9 mouse cellular contexts compared by ENCODE assay signal in genomic region chr9:96726336-96727131, GRCm38 (mm10). TPM values are rescaled to one million over a fixed set of nuclear protein-coding genes. Genes with fewer than 3 reads are reported as not detected.
DNase-seq lines count a peak whose midpoint lies in the region; ATAC-seq and TF ChIP-seq lines count a peak whose summit lies in the region.
"Had no signal": no experiment of that assay in that cellular context is flagged by ENCODE, and none has a peak within 500 bp of the region (broad histone marks: within the 10 kb centered on the region; RNA-seq: fewer than 3 reads in every experiment).

No protein-coding gene starts in this region.

- in situ Hi-C loops in ES-E14 (cut with MboI; ENCODE audit: low sequenced_read_pairs in 2 of 2, unreplicated experiment in 2 of 2), result no loop called here

- H3K4me2 ChIP-seq in heart, embryonic 14.5 days (ENCODE audit: low read length), result no peak overlapping the region
- no peak overlapping the region for H3K4me2 ChIP-seq in embryonic facial prominence, embryonic 14.5 days (ENCODE audit: low read depth, low read length)
- no peak overlapping the region for H3K4me2 ChIP-seq in limb, embryonic 11.5 days (ENCODE audit: low read depth, severe bottlenecking)
- H3K4me2 ChIP-seq: limb, embryonic 13.5 days had no signal

- no peak for DNase-seq in heart, postnatal 14 days
- no peak for DNase-seq in ES-E14 (ENCODE audit: low read depth, low spot score)
- no peak for DNase-seq in embryonic facial prominence, embryonic 14.5 days (ENCODE audit: low spot score)
- no peak for DNase-seq in limb, embryonic 11.5 days (ENCODE audit: low spot score)
- no peak for DNase-seq in thymus, postnatal 36 days
- DNase-seq in ovary, postnatal 36 days (ENCODE audit: low spot score), result no peak
- no peak for DNase-seq in left cerebral cortex, postnatal 36 days (ENCODE audit: low spot score in 2 of 2)

- no peak overlapping the region for H3K4me3 ChIP-seq in heart, embryonic 14.5 days (ENCODE audit: control insufficient read depth in 1 of 2, insufficient read depth in 1 of 2, low read depth in 1 of 2, low read length in 2 of 2)
- H3K4me3 ChIP-seq in ES-E14 (ENCODE audit: insufficient read depth in 1 of 2, low read depth in 1 of 2, low read length in 2 of 2, poor library complexity in 1 of 2, severe bottlenecking in 1 of 2), result no peak overlapping the region
- no peak overlapping the region for H3K4me3 ChIP-seq in embryonic facial prominence, embryonic 14.5 days (ENCODE audit: low read depth, low read length)
- H3K4me3 ChIP-seq in limb, embryonic 11.5 days (ENCODE audit: low read depth, low read length), result no peak overlapping the region
- H3K4me3 ChIP-seq: limb, embryonic 13.5 days had no signal

- peaks cover 34 to 43% of the 10 kb centered on the region in 2 experiments for H3K4me1 ChIP-seq in heart, embryonic 14.5 days (ENCODE audit: control insufficient read depth in 2 of 2, insufficient read depth in 2 of 2, low read length in 2 of 2)
- H3K4me1 ChIP-seq in ES-E14 (ENCODE audit: control insufficient read depth in 2 of 2, insufficient read depth in 2 of 2, low read length in 2 of 2, poor library complexity in 1 of 2), result peaks cover 5 to 34% of the 10 kb centered on the region in 2 experiments
- H3K4me1 ChIP-seq in embryonic facial prominence, embryonic 14.5 days (ENCODE audit: control insufficient read depth, insufficient read depth, low read length), result peaks cover 13% of the 10 kb centered on the region
- peaks cover 20% of the 10 kb centered on the region for H3K4me1 ChIP-seq in limb, embryonic 11.5 days (ENCODE audit: control insufficient read depth, insufficient read depth, low read length)

- intact Hi-C loops in heart, postnatal 14 days (cut with DNase I), result no loop called here
- intact Hi-C loops in left cerebral cortex, postnatal 36 days (cut with DNase I), result no loop called here

- H3K9ac ChIP-seq in heart, embryonic 14.5 days (ENCODE audit: low read length), result no peak overlapping the region
- peak overlapping the region; percentile 14; the same call in 1 of the 2 replicates for H3K9ac ChIP-seq in ES-E14 (ENCODE audit: insufficient read depth, low read depth, low read length, poor library complexity, severe bottlenecking)
- H3K9ac ChIP-seq in embryonic facial prominence, embryonic 14.5 days (ENCODE audit: low read depth, low read length), result no peak overlapping the region
- H3K9ac ChIP-seq in limb, embryonic 11.5 days (ENCODE audit: low read length), result no peak overlapping the region
- H3K9ac ChIP-seq: limb, embryonic 13.5 days had no signal

- H3K27me3 ChIP-seq in heart, embryonic 14.5 days (ENCODE audit: control insufficient read depth, insufficient read depth, low read length), result no peaks in the 10 kb centered on the region
- H3K27me3 ChIP-seq in embryonic facial prominence, embryonic 14.5 days (replicated peaks; ENCODE audit: control insufficient read depth, insufficient read depth, low read length), result no peaks in the 10 kb centered on the region
- H3K27me3 ChIP-seq in limb, embryonic 11.5 days (ENCODE audit: control insufficient read depth, insufficient read depth, low read length), result no peaks in the 10 kb centered on the region
- H3K27me3 ChIP-seq: limb, embryonic 13.5 days had no signal

- WGBS in heart, embryonic 14.5 days, result 54% methylated on average over 14 of the region's 14 CpGs
- WGBS in embryonic facial prominence, embryonic 14.5 days, result 48% methylated on average over 14 of the region's 14 CpGs
- 59% methylated on average over 14 of the region's 14 CpGs for WGBS in limb, embryonic 11.5 days

- 0 out of 2 replicates have a peak, but pooled peaks cover 4% of the 10 kb centered on the region for H3K36me3 ChIP-seq in heart, embryonic 14.5 days (ENCODE audit: control insufficient read depth, insufficient read depth, low read length)
- H3K36me3 ChIP-seq in ES-E14 (ENCODE audit: control insufficient read depth, insufficient read depth, low read length, poor library complexity, severe bottlenecking), result no peaks in the 10 kb centered on the region
- no peaks in the 10 kb centered on the region for H3K36me3 ChIP-seq in embryonic facial prominence, embryonic 14.5 days (ENCODE audit: control insufficient read depth, insufficient read depth, low read length)
- H3K36me3 ChIP-seq in limb, embryonic 11.5 days (ENCODE audit: control insufficient read depth, insufficient read depth, low read length), result no peaks in the 10 kb centered on the region
- H3K36me3 ChIP-seq: limb, embryonic 13.5 days had no signal

- peak overlapping the region; percentile 71 to 86 for H3K27ac ChIP-seq in heart, embryonic 14.5 days (replicated peaks in 1 of 2; ENCODE audit: control insufficient read depth in 1 of 2, insufficient read depth in 1 of 2, low read depth in 2 of 2, low read length in 2 of 2)
- peak overlapping the region; percentile 92; the same call in 1 of the 2 replicates for H3K27ac ChIP-seq in ES-E14 (ENCODE audit: insufficient read depth, low read depth, low read length, poor library complexity, severe bottlenecking)
- peak overlapping the region; percentile 24; the same call in 1 of the 2 replicates for H3K27ac ChIP-seq in embryonic facial prominence, embryonic 14.5 days (replicated peaks; ENCODE audit: low read depth, low read length)
- peak overlapping the region; percentile 59; the same call in 1 of the 2 replicates for H3K27ac ChIP-seq in limb, embryonic 11.5 days (replicated peaks; ENCODE audit: low read depth, low read length)

- ATAC-seq in heart, embryonic 14.5 days (ENCODE audit: insufficient number of reproducible peaks, insufficient read depth, low FRiP score, low read depth), result no peak
- ATAC-seq in embryonic facial prominence, embryonic 14.5 days (ENCODE audit: low read depth), result no peak
- ATAC-seq in limb, embryonic 11.5 days (ENCODE audit: insufficient number of reproducible peaks, low FRiP score, low TSS enrichment, low read depth), result no peak

- H3K9me3 ChIP-seq in heart, embryonic 14.5 days (ENCODE audit: control insufficient read depth, low read length), result no peaks in the 10 kb centered on the region
- H3K9me3 ChIP-seq in ES-E14 (ENCODE audit: control insufficient read depth, insufficient read depth, low read depth, low read length), result no peaks in the 10 kb centered on the region
- no peaks in the 10 kb centered on the region for H3K9me3 ChIP-seq in embryonic facial prominence, embryonic 14.5 days (ENCODE audit: control insufficient read depth, low read length)
- no peaks in the 10 kb centered on the region for H3K9me3 ChIP-seq in limb, embryonic 11.5 days (ENCODE audit: control insufficient read depth, low read length)
- H3K9me3 ChIP-seq: limb, embryonic 13.5 days had no signal

TF ChIP-seq in ES-E14, 5 proteins besides CTCF, POLR2A, EP300 and RAD21:
- TF ChIP-seq ZC3H11A (IDR thresholded peaks at IDR 0.05; ENCODE audit: borderline replicate concordance, low read depth, low read length), result no peak
- TF ChIP-seq CHD2 (IDR thresholded peaks at IDR 0.05; ENCODE audit: low read depth, low read length), result no peak
- no peak for TF ChIP-seq ZNF384 (IDR thresholded peaks at IDR 0.05; ENCODE audit: low read depth, low read length)
- TF ChIP-seq HCFC1 (IDR thresholded peaks at IDR 0.05; ENCODE audit: borderline replicate concordance, insufficient read depth, low read length), result no peak
- TF ChIP-seq MAFK (IDR thresholded peaks at IDR 0.05; ENCODE audit: insufficient read depth, low read depth, low read length), result no peak

RNA-seq across cellular contexts. Expression of gene Zbtb38, which starts 26.1 kb away (rescaled TPM):
- 32.9 and 34.2 TPM in 2 replicates for polyA plus RNA-seq in heart, embryonic 14.5 days (2014; fragmentation: Nextera tagmentation; extraction: Ambion mirVana)
- 10 to 100 TPM; 28.5 to 35.0 TPM for total RNA-seq in heart, postnatal 14 days (2021)
- 16.0 and 26.2 TPM in 2 replicates for total RNA-seq in ES-E14 (2012; rRNA removed)
- polyA plus RNA-seq in embryonic facial prominence, embryonic 14.5 days (2014; fragmentation: Nextera tagmentation; extraction: Ambion mirVana), result 17.1 and 18.1 TPM in 2 replicates
- polyA plus RNA-seq in limb, embryonic 11.5 days (2014; fragmentation: Nextera tagmentation; extraction: Ambion mirVana), result 9.2 and 9.4 TPM in 2 replicates
- 10 to 100 TPM; 55.4 to 66.0 TPM for total RNA-seq in left cerebral cortex, postnatal 36 days (2021)

Comparison
In these comparisons a context has a peak if more than half of its experiments do, and no peak if none do; other contexts are left out.
1. H3K27ac ChIP-seq: peak in every context shown above with its lines; median percentile 92 in ES-E14; 78 in heart, embryonic 14.5 days; 59 in limb, embryonic 11.5 days; 24 in embryonic facial prominence, embryonic 14.5 days.